Mouse (Mus musculus): ENCODE measurements around the gene 4930402H24Rik.

Gene 4930402H24Rik

GRCm38 (mm10) chr2:130805146-130805545 is 101.1 kb downstream of the 4930402H24Rik start:
- DNase-seq, result no peak

GRCm38 (mm10) chr2:130803706-130804105 is 102.5 kb downstream of the 4930402H24Rik start:
- DNase-seq, result peak; percentile 22

- no peak for DNase-seq
Observed at GRCm38 (mm10) chr2:130795731-130796130, 110.5 kb downstream of the 4930402H24Rik start.

- DNase-seq, result peak; percentile 94
Observed at GRCm38 (mm10) chr2:130791722-130792121, 114.5 kb downstream of the 4930402H24Rik start.

- DNase-seq, result no peak
Observed at GRCm38 (mm10) chr2:130789642-130790041, 116.6 kb downstream of the 4930402H24Rik start.

GRCm38 (mm10) chr2:130789039-130789438 is 117.2 kb downstream of the 4930402H24Rik start:
- DNase-seq, result no peak

- DNase-seq, result no peak
Observed at GRCm38 (mm10) chr2:130784939-130785338, 121.3 kb downstream of the 4930402H24Rik start.

GRCm38 (mm10) chr2:130780615-130781303 is 125.4 kb downstream of the 4930402H24Rik start:
- DNase-seq, result no peak

- DNase-seq, result no peak
Observed at GRCm38 (mm10) chr2:130779935-130780334, 126.3 kb downstream of the 4930402H24Rik start.

- no peak for DNase-seq
Observed at GRCm38 (mm10) chr2:130776610-130777009, 129.6 kb downstream of the 4930402H24Rik start.

GRCm38 (mm10) chr2:130767483-130767882 is 138.7 kb downstream of the 4930402H24Rik start:
- no peak for DNase-seq

- DNase-seq, result no peak
Observed at GRCm38 (mm10) chr2:130765396-130765795, 140.8 kb downstream of the 4930402H24Rik start.

- no peak for DNase-seq
Observed at GRCm38 (mm10) chr2:130760876-130761275, 145.3 kb downstream of the 4930402H24Rik start.

- peak; percentile 13 for DNase-seq
Observed at GRCm38 (mm10) chr2:130755061-130755607, 151.1 kb downstream of the 4930402H24Rik start.

- DNase-seq, result peak; percentile 20
Observed at GRCm38 (mm10) chr2:130754596-130754995, 151.6 kb downstream of the 4930402H24Rik start.

GRCm38 (mm10) chr2:130750449-130750848 is 155.8 kb downstream of the 4930402H24Rik start:
- no peak for DNase-seq

GRCm38 (mm10) chr2:130749708-130750107 is 156.5 kb downstream of the 4930402H24Rik start:
- DNase-seq, result no peak

- no peak for DNase-seq
Observed at GRCm38 (mm10) chr2:130743576-130743975, 162.6 kb downstream of the 4930402H24Rik start.

- DNase-seq, result no peak
Observed at GRCm38 (mm10) chr2:130740096-130740495, 166.1 kb downstream of the 4930402H24Rik start.

- no peak for DNase-seq
Observed at GRCm38 (mm10) chr2:130738019-130738418, 168.2 kb downstream of the 4930402H24Rik start.

GRCm38 (mm10) chr2:130735281-130735680 is 170.9 kb downstream of the 4930402H24Rik start:
- peak; percentile 21 for DNase-seq

GRCm38 (mm10) chr2:130733444-130733843 is 172.8 kb downstream of the 4930402H24Rik start:
- no peak for DNase-seq

- DNase-seq, result no peak
Observed at GRCm38 (mm10) chr2:130731855-130732254, 174.4 kb downstream of the 4930402H24Rik start.

GRCm38 (mm10) chr2:130730746-130731145 is 175.5 kb downstream of the 4930402H24Rik start:
- DNase-seq, result no peak
